Mouse (Mus musculus): Measurements from ENCODE around the gene Gm5134. TPM values are rescaled to one million over a fixed set of nuclear protein-coding genes. Genes with fewer than 3 reads are reported as not detected.

Gene Gm5134
- polyA plus RNA-seq, 1 experiment from 2014 or later = not detected

Small RNAs within 50 kb of the gene (microRNA-seq; reads per million reads assigned to microRNA genes)
- not detected for gene Mir6409

Other genes starting within 250 kb of the Gm5134 start
- 36.8 and 38.8 TPM in 2 replicates for gene Cabin1, start 190.2 kb upstream of the Gm5134 start, polyA plus RNA-seq (2015; fragmentation: Nextera tagmentation; extraction: Ambion mirVana)
- gene Ddt, start 181.1 kb upstream of the Gm5134 start, polyA plus RNA-seq (2015; fragmentation: Nextera tagmentation; extraction: Ambion mirVana) = 61.1 and 62.2 TPM in 2 replicates
- not detected in 2 replicates for gene Gm20441, start 173.6 kb upstream of the Gm5134 start, polyA plus RNA-seq (2015; fragmentation: Nextera tagmentation; extraction: Ambion mirVana)
- gene Gstt3, start 173.1 kb upstream of the Gm5134 start, polyA plus RNA-seq (2015; fragmentation: Nextera tagmentation; extraction: Ambion mirVana) = 0.42 and 0.51 TPM in 2 replicates
- 10.7 and 11.5 TPM in 2 replicates for gene Gstt1, start 155.9 kb upstream of the Gm5134 start, polyA plus RNA-seq (2015; fragmentation: Nextera tagmentation; extraction: Ambion mirVana)
- not detected in 2 replicates for gene Gstt4, start 132.0 kb upstream of the Gm5134 start, polyA plus RNA-seq (2015; fragmentation: Nextera tagmentation; extraction: Ambion mirVana)
- gene Gstt2, start 117.1 kb upstream of the Gm5134 start, polyA plus RNA-seq (2015; fragmentation: Nextera tagmentation; extraction: Ambion mirVana) = 3.9 and 5.1 TPM in 2 replicates
- 1,708 and 1,857 TPM in 2 replicates for gene Mif, start 94.3 kb upstream of the Gm5134 start, polyA plus RNA-seq (2015; fragmentation: Nextera tagmentation; extraction: Ambion mirVana)
- 2.9 and 3.5 TPM in 2 replicates for gene Derl3, start 61.1 kb upstream of the Gm5134 start, polyA plus RNA-seq (2015; fragmentation: Nextera tagmentation; extraction: Ambion mirVana)
- 330 and 334 TPM in 2 replicates for gene Smarcb1, start 32.9 kb upstream of the Gm5134 start, polyA plus RNA-seq (2015; fragmentation: Nextera tagmentation; extraction: Ambion mirVana)
- 24.8 and 24.9 TPM in 2 replicates for gene Chchd10, start 21.4 kb upstream of the Gm5134 start, polyA plus RNA-seq (2015; fragmentation: Nextera tagmentation; extraction: Ambion mirVana)
- 19.8 and 20.3 TPM in 2 replicates for gene Mmp11, start 18.0 kb upstream of the Gm5134 start, polyA plus RNA-seq (2015; fragmentation: Nextera tagmentation; extraction: Ambion mirVana)
- gene Gm867, start 13.8 kb upstream of the Gm5134 start, polyA plus RNA-seq (2015; fragmentation: Nextera tagmentation; extraction: Ambion mirVana) = 0.28 TPM in 1 of 2 replicates, not detected in the other
- 0.42 and 0.48 TPM in 2 replicates for gene Vpreb3, start 11.5 kb upstream of the Gm5134 start, polyA plus RNA-seq (2015; fragmentation: Nextera tagmentation; extraction: Ambion mirVana)
- 13.5 and 13.8 TPM in 2 replicates for gene Zfp280b, start 78.1 kb downstream of the Gm5134 start, polyA plus RNA-seq (2015; fragmentation: Nextera tagmentation; extraction: Ambion mirVana)
- not detected in 2 replicates for gene Slc5a4b, start 156.4 kb downstream of the Gm5134 start, polyA plus RNA-seq (2015; fragmentation: Nextera tagmentation; extraction: Ambion mirVana)
- gene Slc5a4a, start 192.9 kb downstream of the Gm5134 start, polyA plus RNA-seq (2015; fragmentation: Nextera tagmentation; extraction: Ambion mirVana) = not detected in 2 replicates

Measured in forebrain, embryonic 15.5 days (tissue).